Mouse (Mus musculus) neural tube, embryonic 11.5 days (tissue): Measurements from ENCODE around the gene Apol7a. TPM values are rescaled to one million over a fixed set of nuclear protein-coding genes. Genes with fewer than 3 reads are reported as not detected.

ENCODE experiments used
- ATAC-seq: fragments of 200-750 bp; cut with Nextera tagmentation; 2 replicates; pipeline ENCODE4 v1.8.0; 2017; ENCODE audit warnings: moderate number of reproducible peaks, mild to moderate bottlenecking, moderate TSS enrichment, moderate library complexity; ENCODE audit not compliant: insufficient read depth, low FRiP score, low TSS enrichment
- DNase-seq: peaks from one replicate; pipeline ENCODE4 v3.0.0-alpha.2; 2015; ENCODE audit warnings: low spot score
- H3K27ac ChIP-seq: fragments of 300-500 bp; sonication (generic); 2 replicates; pipeline ENCODE4 v1.5.1; 2014; ENCODE audit warnings: low read depth, mild to moderate bottlenecking, low read length
- H3K27me3 ChIP-seq: fragments of 300-500 bp; sonication (generic); 2 replicates; pipeline ENCODE4 v1.6.1; 2014; ENCODE audit warnings: mild to moderate bottlenecking, low read length, mixed read lengths; ENCODE audit not compliant: control insufficient read depth, insufficient read depth
- H3K36me3 ChIP-seq: fragments of 300-500 bp; sonication (generic); 2 replicates; pipeline ENCODE4 v1.6.1; 2014; ENCODE audit warnings: mild to moderate bottlenecking, low read length, moderate library complexity, mixed read lengths; ENCODE audit not compliant: control insufficient read depth, insufficient read depth
- H3K4me1 ChIP-seq: fragments of 300-500 bp; sonication (generic); 2 replicates; pipeline ENCODE4 v1.6.1; 2014; ENCODE audit warnings: low read length, mixed read lengths; ENCODE audit not compliant: control insufficient read depth, insufficient read depth
- H3K4me2 ChIP-seq: fragments of 300-500 bp; sonication (generic); 2 replicates; pipeline ENCODE4 v1.6.1; 2014; ENCODE audit warnings: low read depth, mild to moderate bottlenecking, moderate library complexity
- H3K4me3 ChIP-seq: fragments of 300-500 bp; sonication (generic); 2 replicates; pipeline ENCODE4 v1.5.1; 2014; ENCODE audit warnings: low read depth, low read length
- H3K9ac ChIP-seq: fragments of 300-500 bp; sonication (generic); 2 replicates; pipeline ENCODE4 v1.6.1; 2014; ENCODE audit warnings: mild to moderate bottlenecking, low read length
- H3K9me3 ChIP-seq: fragments of 300-500 bp; sonication (generic); 2 replicates; pipeline ENCODE4 v1.6.1; 2016; ENCODE audit warnings: low read length; ENCODE audit not compliant: control insufficient read depth
- WGBS: fragments of 180-500 bp; shearing (Covaris S2); extraction: QIAGEN DNeasy Blood & Tissue Kit; methylation state at CpG from one replicate; pipeline ENCODE4 v1.1.7; 2014; 5-methylcytosine and 5-hydroxymethylcytosine counted together
- polyA plus RNA-seq: library from polyadenylated mRNA; unstranded; fragments of >200 nt; fragmentation: Nextera tagmentation; extraction: Ambion mirVana; gene quantifications from 2 replicates; pipeline ENCODE4 v1.2.1, GENCODE M21; 2014

The Apol7a gene
- polyA plus RNA-seq, 1 experiment from 2014 or later: not detected

GRCm38 (mm10) chr15:77358320-77359040, 40.4 kb downstream of the Apol7a start:
- 2% methylated on average over 27 of the region's 29 CpGs for WGBS
- Histone ChIP-seq H3K4me2 (peak overlapping the region; percentile 53), H3K36me3 (no peaks in the 10 kb centered on the region), H3K27me3 (no peaks in the 10 kb centered on the region), H3K9me3 (no peaks in the 10 kb centered on the region), H3K4me1 (peaks cover 40% of the 10 kb centered on the region), H3K27ac (peak overlapping the region; percentile 56), H3K9ac (peak overlapping the region; percentile 72), H3K4me3 (peak overlapping the region; percentile 23)
- ATAC-seq (peak; percentile 89), DNase-seq (peak; percentile 92)

- no peaks in the 10 kb centered on the region for H3K27me3 ChIP-seq
- 0 out of 2 replicates have a peak overlapping the region, but pooled peaks have one; percentile 4 for H3K4me2 ChIP-seq
- ATAC-seq (0 out of 2 replicates have a peak, but pooled peaks have one; percentile 22), DNase-seq (peak; percentile 52)
- H3K4me3 ChIP-seq: no peak overlapping the region
- no peaks in the 10 kb centered on the region for H3K36me3 ChIP-seq
- peak overlapping the region; percentile 30 for H3K9ac ChIP-seq
- 6% methylated on average over 11 of the region's 11 CpGs for WGBS
- no peaks in the 10 kb centered on the region for H3K9me3 ChIP-seq
- H3K27ac ChIP-seq: peak overlapping the region; percentile 17; the same call in 1 of the 2 replicates
- H3K4me1 ChIP-seq: peaks cover 33% of the 10 kb centered on the region
Observed at GRCm38 (mm10) chr15:77356248-77356810, 42.6 kb downstream of the Apol7a start.

GRCm38 (mm10) chr15:77354848-77355551, 43.9 kb downstream of the Apol7a start:
- H3K9ac ChIP-seq: 0 out of 2 replicates have a peak overlapping the region, but pooled peaks have one; percentile 4
- DNase-seq (no peak), ATAC-seq (no peak)
- H3K4me1 ChIP-seq: peaks cover 33% of the 10 kb centered on the region
- H3K9me3 ChIP-seq: no peaks in the 10 kb centered on the region
- no peak overlapping the region for H3K4me3 ChIP-seq
- H3K4me2 ChIP-seq: no peak overlapping the region
- 57% methylated on average over 6 of the region's 6 CpGs for WGBS
- H3K36me3 ChIP-seq: no peaks in the 10 kb centered on the region
- 0 out of 2 replicates have a peak overlapping the region, but pooled peaks have one; percentile 39 for H3K27ac ChIP-seq
- no peaks in the 10 kb centered on the region for H3K27me3 ChIP-seq

GRCm38 (mm10) chr15:77354496-77354847, 44.4 kb downstream of the Apol7a start:
- Histone ChIP-seq H3K9me3 (no peaks in the 10 kb centered on the region), H3K27ac (no peak overlapping the region), H3K36me3 (no peaks in the 10 kb centered on the region), H3K4me1 (peaks cover 31% of the 10 kb centered on the region), H3K9ac (no peak overlapping the region), H3K4me2 (no peak overlapping the region), H3K4me3 (no peak overlapping the region), H3K27me3 (no peaks in the 10 kb centered on the region)
- DNase-seq (no peak), ATAC-seq (no peak)
- 62% methylated on average over 4 of the region's 4 CpGs for WGBS

- WGBS: 27% methylated on average over 4 of the region's 4 CpGs
- no peak overlapping the region for H3K4me3 ChIP-seq
- ATAC-seq (no peak), DNase-seq (no peak)
- H3K27me3 ChIP-seq: no peaks in the 10 kb centered on the region
- H3K27ac ChIP-seq: no peak overlapping the region
- H3K9ac ChIP-seq: no peak overlapping the region
- no peaks in the 10 kb centered on the region for H3K9me3 ChIP-seq
- no peaks in the 10 kb centered on the region for H3K36me3 ChIP-seq
- peaks cover 24% of the 10 kb centered on the region for H3K4me1 ChIP-seq
- H3K4me2 ChIP-seq: no peak overlapping the region
Observed at GRCm38 (mm10) chr15:77353764-77354163, 45.1 kb downstream of the Apol7a start.

- peaks cover 22% of the 10 kb centered on the region for H3K4me1 ChIP-seq
- H3K27ac ChIP-seq: 0 out of 2 replicates have a peak overlapping the region, but pooled peaks have one; percentile 3
- 72% methylated on average over 7 of the region's 7 CpGs for WGBS
- ATAC-seq (no peak), DNase-seq (no peak)
- H3K27me3 ChIP-seq: no peaks in the 10 kb centered on the region
- no peaks in the 10 kb centered on the region for H3K9me3 ChIP-seq
- no peak overlapping the region for H3K4me3 ChIP-seq
- no peak overlapping the region for H3K4me2 ChIP-seq
- H3K36me3 ChIP-seq: no peaks in the 10 kb centered on the region
- H3K9ac ChIP-seq: no peak overlapping the region
Observed at GRCm38 (mm10) chr15:77352863-77353262, 46.0 kb downstream of the Apol7a start.

- peaks cover 12% of the 10 kb centered on the region for H3K4me1 ChIP-seq
- WGBS: 91% methylated on average over 7 of the region's 7 CpGs
- no peak for DNase-seq
- H3K4me2 ChIP-seq: no peak overlapping the region
- ATAC-seq: no peak
- H3K9me3 ChIP-seq: no peaks in the 10 kb centered on the region
- no peak overlapping the region for H3K4me3 ChIP-seq
- no peaks in the 10 kb centered on the region for H3K27me3 ChIP-seq
- no peak overlapping the region for H3K9ac ChIP-seq
- H3K36me3 ChIP-seq: no peaks in the 10 kb centered on the region
- H3K27ac ChIP-seq: no peak overlapping the region
Observed at GRCm38 (mm10) chr15:77350117-77350516, 48.8 kb downstream of the Apol7a start.

GRCm38 (mm10) chr15:77348146-77348545, 50.8 kb downstream of the Apol7a start:
- no peak for DNase-seq
- no peak for ATAC-seq
- no peak overlapping the region for H3K4me2 ChIP-seq
- peaks cover 11% of the 10 kb centered on the region for H3K4me1 ChIP-seq
- WGBS: 81% methylated on average over 7 of the region's 7 CpGs
- H3K9ac ChIP-seq: no peak overlapping the region
- no peak overlapping the region for H3K27ac ChIP-seq
- H3K4me3 ChIP-seq: no peak overlapping the region
- no peaks in the 10 kb centered on the region for H3K27me3 ChIP-seq
- H3K36me3 ChIP-seq: no peaks in the 10 kb centered on the region
- no peaks in the 10 kb centered on the region for H3K9me3 ChIP-seq
